Mouse (Mus musculus): ENCODE results near the gene Dcaf5.

Dcaf5 gene

DNA sequence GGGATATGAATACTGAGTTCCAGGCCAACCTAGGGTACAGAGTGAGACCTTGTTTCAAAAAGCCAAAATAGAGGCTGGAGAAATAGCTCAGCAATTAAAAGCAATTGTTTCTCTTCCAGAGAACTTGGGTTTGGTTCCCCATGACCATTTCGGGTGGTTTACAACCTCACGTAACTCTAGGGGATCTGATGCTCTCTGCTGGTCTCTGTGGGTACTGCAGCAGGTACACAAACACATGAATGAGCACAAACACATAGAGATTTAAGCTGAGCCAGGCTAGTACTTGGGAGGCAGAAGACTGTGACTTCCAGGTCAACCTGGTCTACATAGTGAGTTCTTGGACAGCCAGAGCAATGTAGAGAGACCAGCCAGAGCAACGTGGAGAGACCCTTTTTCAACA is 28.6 kb downstream of the Dcaf5 start:
- in situ Hi-C loops (cut with MboI, MseI): no loop called here

DNA sequence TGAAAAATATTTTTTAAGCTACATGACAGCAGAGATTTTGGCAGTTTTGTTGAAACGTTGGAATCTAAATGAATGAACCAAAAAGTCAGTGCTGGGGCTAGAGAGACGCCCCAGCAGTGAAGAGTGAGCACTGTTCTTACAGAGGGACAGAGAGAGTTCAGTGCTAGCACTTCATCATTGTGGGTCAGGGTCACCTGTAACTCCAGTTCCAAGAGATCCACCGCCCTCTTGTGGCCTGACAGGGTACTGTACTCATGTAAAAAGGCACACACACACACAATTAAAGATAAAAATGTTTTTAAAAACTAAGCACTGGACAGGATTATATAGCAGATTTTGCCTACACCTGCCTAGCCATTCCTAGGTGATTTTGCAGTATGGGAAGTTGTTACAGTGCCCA is 29.8 kb downstream of the Dcaf5 start:
- in situ Hi-C loops (cut with MboI, MseI): no loop called here

DNA sequence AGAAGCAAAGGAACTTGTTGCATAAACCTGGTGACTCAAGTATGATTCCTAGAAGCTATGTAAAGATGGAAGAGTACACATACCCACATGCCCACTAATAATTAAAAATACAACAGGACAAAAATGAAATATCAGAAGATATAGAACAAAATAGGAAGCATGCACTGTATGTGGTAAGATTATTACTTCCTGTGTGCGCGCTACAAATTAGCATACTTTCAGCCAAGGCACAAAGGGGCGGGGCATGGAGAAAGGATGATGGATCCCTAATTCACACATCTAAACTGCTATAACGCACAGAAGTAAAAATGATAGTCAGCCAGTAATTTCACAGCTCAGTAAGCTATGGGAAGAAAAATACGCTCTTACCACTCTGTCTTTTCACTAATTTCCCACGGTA is 32.3 kb downstream of the Dcaf5 start:
- in situ Hi-C loops (cut with MboI, MseI): no loop called here

DNA sequence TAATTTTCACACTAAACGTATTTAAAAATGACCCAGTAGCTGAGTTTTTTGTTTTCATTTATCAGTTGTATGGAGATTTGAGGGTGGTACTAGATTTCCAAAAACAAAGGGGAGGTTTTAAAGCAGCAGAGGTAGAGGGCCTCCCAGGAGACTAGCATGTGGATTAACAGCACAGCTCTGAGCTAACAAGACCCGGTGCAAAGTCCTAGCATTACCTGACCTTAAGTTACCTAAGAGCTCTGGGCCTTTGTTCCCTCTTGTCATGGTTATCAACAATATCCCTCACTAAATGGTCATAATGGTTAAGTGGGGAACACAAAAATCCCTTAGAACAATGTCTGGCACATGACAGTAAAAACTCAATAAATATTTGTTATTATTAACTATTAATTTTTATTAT is 37.3 kb downstream of the Dcaf5 start:
- in situ Hi-C loops (cut with MboI, MseI): loop anchor here in 1 of 2 experiments (25.0 kb wide), 1 partner anchor 212 kb away; no protein-coding TSS in a partner anchor

DNA sequence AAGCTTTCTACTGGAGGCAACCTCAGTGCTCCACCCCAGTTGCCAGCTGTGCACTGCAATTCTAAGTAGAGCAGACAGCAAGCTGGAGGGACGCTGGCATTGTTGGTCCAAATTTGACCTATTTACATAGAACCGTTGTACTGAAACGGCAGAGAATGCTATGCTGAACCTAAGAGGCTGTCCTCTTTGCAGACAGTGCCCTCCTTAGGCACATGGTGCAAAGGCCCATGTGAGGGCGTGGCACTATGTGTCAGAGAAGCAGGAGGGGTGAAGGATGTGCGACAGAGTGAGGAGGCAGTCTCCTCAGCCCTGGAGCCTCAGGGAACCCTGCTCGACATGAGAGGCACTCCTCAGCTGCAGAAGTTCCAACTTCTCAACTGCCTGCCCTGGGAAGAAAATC is 40.0 kb downstream of the Dcaf5 start:
- in situ Hi-C loops (cut with MboI, MseI): loop anchor here in 1 of 2 experiments (25.0 kb wide), 1 partner anchor 209 kb away; no protein-coding TSS in a partner anchor

DNA sequence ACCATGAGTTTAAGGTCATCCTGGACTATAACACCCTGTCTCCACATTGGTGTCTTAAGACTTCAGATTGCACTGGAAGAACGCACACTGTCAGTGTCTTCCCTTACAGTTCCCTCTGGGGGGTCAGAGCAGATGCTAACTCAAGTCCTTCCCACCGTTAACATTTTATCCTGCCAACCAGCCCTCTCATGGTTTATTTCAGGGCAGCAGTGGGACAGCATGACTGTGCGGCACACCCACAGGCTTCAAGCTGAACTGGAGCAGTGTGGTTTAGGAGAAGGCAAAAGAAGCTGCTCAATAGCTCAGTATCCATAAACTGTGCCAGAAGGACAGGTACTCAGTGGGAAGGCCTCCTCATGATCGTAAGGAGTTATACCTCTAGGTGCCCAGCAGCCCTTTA is 41.1 kb downstream of the Dcaf5 start:
- in situ Hi-C loops (cut with MboI, MseI): loop anchor here in 1 of 2 experiments (25.0 kb wide), 1 partner anchor 208 kb away; no protein-coding TSS in a partner anchor

DNA sequence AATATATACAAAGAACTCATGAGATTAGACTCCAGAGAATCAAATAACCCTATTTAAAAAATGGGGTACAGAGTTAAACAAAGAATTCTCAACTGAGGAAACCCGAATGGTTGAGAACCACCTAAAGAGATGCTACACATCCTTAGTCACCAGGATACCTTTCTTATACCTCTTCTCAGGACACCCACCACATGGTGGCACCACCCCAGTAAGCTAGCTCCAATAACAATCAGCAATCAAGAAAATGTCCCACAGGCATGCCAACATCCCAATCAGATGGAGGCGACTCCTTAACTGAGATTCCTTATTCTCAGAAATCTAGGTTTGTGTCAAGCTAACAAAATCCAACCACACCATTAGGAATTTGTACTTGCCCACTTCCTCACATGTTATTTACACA is 42.4 kb downstream of the Dcaf5 start:
- in situ Hi-C loops (cut with MboI, MseI): loop anchor here in 1 of 2 experiments (25.0 kb wide), 1 partner anchor 207 kb away; no protein-coding TSS in a partner anchor

DNA sequence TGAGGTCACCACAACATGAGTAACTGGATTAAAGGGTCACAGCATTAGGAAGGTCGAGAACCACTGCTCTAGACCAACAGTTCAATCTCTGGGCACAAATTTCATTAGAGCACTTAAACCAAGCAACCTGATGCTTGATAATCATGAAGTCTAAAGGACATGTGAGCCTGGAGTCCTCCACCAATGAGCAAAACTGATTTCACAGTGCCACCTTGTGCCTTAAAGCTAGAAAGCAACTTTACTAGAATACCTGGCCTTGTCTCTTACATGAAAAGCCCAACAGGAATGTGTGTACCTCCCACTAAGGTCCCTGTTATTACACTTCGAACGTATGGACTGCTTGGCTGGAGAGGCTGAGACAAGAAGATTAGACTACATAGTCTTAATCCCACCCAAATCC is 47.0 kb downstream of the Dcaf5 start:
- in situ Hi-C loops (cut with MboI, MseI): loop anchor here in 1 of 2 experiments (25.0 kb wide), 1 partner anchor 202 kb away; no protein-coding TSS in a partner anchor

DNA sequence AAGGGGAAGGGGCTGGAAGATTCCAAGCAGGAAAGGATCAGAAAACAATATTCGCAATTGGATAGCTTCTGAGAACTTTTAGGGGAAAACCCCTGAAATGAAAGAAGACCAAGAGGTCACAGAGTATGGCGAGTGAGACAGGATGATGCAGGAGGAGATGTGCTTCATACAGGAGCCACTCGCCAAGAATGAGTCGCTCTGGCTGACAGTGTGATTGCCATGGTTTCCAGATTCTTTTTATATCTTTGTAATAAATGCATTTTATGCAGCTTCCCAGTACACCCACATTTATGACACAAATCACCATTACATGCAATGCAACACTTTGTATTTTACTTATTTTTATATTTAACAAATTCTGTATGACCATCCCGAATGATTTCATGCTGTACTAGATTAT is 49.1 kb downstream of the Dcaf5 start:
- in situ Hi-C loops (cut with MboI, MseI): loop anchor here in 1 of 2 experiments (25.0 kb wide), 1 partner anchor 200 kb away; no protein-coding TSS in a partner anchor

DNA sequence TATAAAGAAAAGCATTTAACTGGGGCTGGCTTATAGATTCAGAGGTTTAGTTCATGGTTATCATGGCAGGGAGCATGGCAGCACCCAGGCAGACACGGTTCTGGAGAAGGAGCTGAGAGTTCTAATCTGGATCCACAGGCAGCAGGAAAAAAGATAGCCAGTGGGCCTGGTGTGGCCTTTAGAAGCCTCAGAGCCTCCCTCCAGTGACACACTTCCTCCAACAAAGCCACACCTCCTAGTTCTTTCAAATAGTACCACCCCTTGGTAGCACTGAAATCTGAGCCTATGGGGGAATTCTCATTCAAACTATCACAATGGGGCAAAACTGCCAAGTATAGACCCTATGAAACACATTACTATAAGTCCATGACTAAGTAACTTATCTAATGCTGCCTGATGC is 51.0 kb downstream of the Dcaf5 start:
- in situ Hi-C loops (cut with MboI, MseI): loop anchor here in 1 of 2 experiments (25.0 kb wide), 1 partner anchor 198 kb away; no protein-coding TSS in a partner anchor

DNA sequence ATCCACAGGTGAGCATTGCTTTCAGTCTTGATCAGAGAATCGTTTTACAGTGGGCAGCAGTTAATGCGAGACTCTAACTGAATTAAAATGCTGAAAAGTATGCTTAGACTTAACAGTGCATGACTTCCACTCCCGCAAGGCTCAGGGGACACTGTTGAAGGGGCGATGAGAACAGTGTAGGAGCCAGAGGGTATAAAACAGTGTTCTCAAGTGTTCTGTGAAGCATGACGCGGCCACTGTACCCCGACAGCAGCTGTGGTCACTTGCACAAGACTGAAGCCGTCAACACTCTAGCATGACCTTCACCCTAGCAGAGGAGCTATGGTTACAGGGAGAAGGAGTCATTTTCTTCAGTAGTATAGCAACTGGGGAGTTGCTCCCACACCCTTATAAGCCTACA is 52.9 kb downstream of the Dcaf5 start:
- in situ Hi-C loops (cut with MboI, MseI): loop anchor here in 1 of 2 experiments (25.0 kb wide), 1 partner anchor 196 kb away; no protein-coding TSS in a partner anchor

DNA sequence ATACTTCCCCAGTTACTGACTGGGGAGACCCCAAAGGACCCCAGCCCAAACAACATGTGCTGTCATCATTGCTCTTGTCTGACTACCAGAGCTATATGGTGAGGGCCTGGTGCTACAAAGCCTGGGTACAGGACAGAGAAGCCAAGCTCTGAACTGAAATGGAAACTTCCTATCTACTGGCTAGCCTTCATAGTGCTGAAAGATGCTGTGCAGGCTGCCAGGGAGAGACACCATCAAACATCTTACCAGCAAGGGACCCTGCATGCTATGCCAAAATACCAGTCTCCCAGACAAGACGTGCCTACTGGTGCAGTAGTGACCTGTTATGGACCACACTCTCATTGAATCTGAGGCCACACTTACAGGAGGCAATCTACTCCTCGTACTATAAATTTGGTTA is 53.6 kb downstream of the Dcaf5 start:
- in situ Hi-C loops (cut with MboI, MseI): loop anchor here in 1 of 2 experiments (25.0 kb wide), 1 partner anchor 195 kb away; no protein-coding TSS in a partner anchor

DNA sequence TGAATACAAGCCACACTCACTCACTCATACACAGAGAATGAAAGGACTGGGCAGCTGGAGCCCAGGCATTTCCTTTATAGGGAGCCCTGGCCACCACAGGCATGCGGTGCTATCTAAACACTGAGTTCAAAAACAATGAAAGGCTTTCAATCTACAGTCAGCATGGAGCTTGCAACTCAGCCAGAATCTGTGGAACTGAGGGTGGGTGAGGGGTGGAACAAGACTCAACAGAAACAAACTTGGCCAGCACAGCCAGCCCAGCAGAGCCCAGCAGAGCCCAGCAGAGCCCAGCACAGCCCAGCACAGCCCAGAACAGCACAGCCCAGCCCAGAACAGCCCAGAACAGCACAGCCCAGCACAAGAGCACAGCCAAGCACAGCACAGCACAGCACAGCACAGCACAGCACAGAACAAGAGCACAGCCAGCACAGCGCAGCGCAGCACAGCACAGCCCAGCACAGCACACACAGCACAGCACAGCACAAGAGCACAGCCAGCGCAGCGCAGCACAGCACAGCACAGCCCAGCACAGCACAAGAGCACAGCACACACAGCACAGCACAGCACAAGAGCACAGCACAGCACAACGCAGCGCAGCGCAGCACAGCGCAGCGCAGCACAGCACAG is 56.5 kb downstream of the Dcaf5 start:
- in situ Hi-C loops (cut with MboI, MseI): loop anchor here (10.0 to 25.0 kb wide), 2 partner anchors 185 to 193 kb away; no protein-coding TSS in a partner anchor

DNA sequence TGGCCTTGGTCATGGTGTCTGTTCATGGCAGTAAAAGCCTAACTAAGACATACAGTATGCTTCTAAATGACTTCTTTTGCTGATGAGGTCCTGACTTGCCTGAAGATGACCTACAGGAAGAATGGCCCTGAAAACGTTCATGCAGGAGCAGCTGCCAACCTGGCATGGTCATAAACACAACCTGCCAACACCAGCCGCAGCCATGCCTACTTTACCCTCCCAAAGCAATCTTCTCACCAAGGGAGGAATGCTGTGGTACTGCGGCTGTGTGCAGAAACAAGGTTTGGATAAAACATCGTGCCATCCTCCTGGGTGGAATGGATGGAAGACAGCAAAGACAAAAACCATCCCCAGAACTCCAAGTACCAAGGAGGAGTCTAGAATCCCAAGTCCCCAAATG is 57.0 kb downstream of the Dcaf5 start:
- in situ Hi-C loops (cut with MboI, MseI): loop anchor here (10.0 to 25.0 kb wide), 2 partner anchors 185 to 192 kb away; no protein-coding TSS in a partner anchor

DNA sequence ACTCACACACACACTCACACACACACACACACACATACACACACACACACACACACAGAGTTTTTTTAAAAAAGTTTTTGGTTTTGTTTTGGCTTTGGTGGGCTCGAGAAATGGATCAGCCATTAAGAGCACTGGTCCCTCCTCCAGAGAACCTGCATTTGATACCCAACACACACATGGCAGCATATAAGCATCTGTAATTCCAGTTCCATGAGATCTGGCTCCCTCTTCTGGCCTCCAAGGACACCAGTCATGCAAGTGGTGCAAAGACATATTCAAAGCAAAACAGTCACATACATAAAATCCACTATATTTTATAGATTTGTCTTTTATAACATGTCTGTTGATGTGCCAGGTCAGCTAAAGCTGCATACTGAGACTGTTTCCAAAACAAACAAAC is 58.8 kb downstream of the Dcaf5 start:
- in situ Hi-C loops (cut with MboI, MseI): loop anchor here (10.0 to 25.0 kb wide), 2 partner anchors 183 to 190 kb away; no protein-coding TSS in a partner anchor

DNA sequence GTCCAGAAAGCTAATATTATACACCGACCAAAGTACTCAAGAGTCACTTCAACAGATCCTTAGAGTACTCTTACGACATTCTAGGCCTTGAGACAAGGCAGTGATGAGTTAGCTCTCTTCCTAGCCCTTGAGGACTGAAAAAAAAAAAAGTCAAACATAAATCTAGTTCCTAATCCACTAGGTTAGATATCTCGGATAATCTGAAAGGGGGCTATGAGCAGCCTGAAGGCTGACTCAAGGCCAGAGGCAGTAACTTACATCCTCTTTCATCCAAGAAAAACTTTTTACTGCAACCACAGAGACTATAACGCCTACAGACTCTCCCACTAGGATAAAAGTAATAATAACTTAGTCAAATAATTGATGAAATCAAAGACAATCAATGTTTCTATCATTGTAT is 60.7 kb downstream of the Dcaf5 start:
- in situ Hi-C loops (cut with MboI, MseI): loop anchor here (10.0 to 25.0 kb wide), 2 partner anchors 181 to 188 kb away; no protein-coding TSS in a partner anchor

DNA sequence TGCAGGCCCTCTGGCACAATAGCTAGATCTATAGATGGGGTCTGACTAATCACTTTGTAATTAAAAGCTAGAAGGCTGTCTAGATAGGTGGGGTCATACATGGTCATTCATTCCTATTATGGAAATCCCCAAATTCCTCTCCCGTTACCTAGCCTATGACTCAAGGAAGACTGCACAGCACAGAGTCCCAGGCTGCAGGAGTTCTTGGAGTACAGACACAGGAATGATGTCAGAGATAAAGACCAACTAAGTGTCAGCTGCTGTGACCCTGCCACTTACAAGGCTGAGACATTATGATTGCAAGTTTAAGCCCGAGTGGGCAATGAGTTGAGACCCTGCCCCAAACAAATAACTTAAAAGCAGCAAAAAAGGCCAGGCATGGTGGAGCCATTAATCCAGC is 61.7 kb downstream of the Dcaf5 start:
- in situ Hi-C loops (cut with MboI, MseI): loop anchor here (10.0 to 25.0 kb wide), 2 partner anchors 180 to 187 kb away; no protein-coding TSS in a partner anchor

DNA sequence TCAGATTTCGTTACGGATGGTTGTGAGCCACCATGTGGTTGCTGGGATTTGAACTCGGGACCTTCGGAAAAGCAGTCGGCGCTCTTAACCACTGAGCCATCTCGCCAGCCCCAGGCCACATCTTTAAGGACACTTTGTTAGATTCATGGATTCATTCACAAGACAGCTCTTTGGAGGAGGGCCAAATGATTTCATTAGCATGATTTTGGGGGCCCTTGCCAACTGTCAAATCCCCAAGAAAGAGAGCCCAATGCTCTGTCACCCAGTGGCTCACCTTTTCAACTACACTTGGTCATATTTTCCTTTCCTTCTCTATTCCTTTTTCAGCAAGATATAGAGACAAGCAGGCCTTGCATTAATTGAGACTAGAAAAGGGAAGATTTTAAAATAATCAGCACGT is 63.5 kb downstream of the Dcaf5 start:
- in situ Hi-C loops (cut with MboI, MseI): loop anchor here in 1 of 2 experiments (10.0 kb wide), 1 partner anchor 178 kb away; no protein-coding TSS in a partner anchor

DNA sequence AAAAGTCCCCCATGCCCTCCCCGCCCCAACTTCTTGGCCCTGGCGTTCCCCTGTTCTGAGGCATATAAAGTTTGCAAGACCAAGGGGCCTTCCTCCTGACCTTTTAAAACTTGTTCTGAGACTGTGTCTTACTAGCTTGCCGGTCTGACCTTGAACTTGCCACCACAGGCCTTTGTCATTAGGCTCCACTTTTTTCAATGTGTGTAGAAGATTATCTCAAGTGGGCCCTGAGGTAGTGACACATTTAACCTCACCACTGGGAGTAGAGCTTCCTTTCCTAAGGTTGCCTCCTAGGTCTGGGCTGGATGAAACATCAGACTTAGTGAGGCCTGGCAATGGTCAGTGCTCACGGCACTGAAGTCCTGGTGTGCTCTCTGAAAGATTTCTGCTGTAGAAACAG is 69.2 kb downstream of the Dcaf5 start:
- in situ Hi-C loops (cut with MboI, MseI): no loop called here

DNA sequence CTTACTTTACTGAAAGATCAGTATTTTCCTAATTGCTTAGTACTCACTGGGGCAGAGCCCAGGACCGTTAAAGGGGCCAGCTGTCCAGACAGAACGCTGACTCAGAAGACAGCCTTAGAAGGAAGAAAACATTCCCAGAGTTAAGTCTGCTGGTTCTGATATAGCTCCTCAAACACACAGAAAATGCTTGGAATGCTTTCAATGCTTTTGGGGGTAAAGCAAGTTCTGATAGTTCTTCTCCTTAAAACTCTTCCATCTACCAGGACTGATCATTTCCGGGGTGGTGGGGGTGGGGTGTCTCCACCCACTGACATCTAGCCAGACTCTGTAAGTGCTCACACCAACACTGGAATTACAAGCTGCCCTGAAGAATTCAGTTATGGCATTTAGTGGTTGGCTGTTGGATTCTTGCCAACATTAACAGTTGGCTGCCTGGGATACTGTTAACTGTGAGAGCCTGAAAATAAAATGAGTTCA is 70.4 kb downstream of the Dcaf5 start:
- in situ Hi-C loops (cut with MboI, MseI): no loop called here

DNA sequence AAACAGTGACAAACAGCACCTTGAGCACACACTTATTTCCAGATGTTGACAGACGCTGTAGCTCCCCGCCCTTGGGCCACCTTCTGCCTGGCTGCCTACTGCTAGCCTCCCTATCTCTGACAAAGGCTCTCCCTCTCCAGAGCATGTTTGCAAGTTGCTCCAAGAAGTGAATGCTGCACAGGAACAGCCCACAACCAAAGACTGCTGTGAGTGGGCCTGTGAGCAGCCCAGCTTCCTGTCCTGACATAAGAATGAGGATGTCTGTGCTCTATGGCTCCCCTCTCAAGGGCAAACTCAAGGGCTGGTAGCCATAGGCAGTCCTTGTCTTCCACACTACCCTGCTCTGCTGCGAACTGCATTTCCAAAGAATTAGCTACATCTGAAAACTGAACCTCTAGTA is 71.1 kb downstream of the Dcaf5 start:
- in situ Hi-C loops (cut with MboI, MseI): no loop called here

DNA sequence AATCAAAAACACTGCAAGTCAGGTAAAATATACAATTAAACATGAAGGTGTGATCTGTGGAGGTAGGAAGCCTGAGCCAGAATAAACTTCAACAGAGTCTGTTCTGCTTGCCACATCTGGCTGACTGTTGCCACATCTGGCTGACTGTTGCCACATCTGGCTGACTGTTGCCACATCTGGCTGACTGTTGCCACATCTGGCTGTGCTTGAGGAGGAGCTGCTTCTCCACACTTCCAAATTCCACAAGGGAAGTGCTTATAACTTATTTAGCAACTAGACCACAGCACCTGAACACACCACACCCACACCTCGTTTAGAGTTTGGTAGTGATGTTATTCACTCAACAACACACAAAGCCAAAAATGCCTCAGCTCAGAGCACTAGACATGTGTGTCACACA is 74.7 kb downstream of the Dcaf5 start:
- in situ Hi-C loops (cut with MboI, MseI): no loop called here

DNA sequence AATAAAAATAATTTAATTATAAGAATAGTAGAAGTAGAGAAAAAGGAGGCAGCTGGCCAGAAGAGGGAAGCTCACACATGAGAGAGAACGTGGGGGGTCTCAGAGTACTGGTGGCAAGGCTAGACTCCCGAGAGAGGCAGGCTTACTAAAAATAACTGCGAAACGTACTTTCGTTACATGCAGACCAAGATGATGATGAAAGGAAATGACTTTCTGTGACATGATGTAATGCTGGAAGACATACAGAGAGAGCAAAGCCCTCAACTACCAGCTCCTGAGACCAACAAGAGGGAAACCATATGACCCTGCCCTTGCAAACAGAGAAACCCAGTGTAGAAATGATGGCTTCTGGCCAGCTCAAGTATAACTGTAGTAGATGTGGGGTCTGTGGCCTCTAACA is 76.1 kb downstream of the Dcaf5 start:
- in situ Hi-C loops (cut with MboI, MseI): no loop called here

All from T-helper 17 cell (primary cell).